Mouse (Mus musculus) heart, postnatal 0 days (tissue): ENCODE results near the gene Gm5269.

Experiments used
- CTCF ChIP-seq: IDR thresholded peaks from 2 replicates; pipeline ENCODE4 v1.5.1; 2016; ENCODE audit warnings: antibody characterized with exemption, control low read depth, low read depth
- EP300 ChIP-seq: IDR thresholded peaks from 2 replicates; pipeline ENCODE4 v1.6.1; 2016; ENCODE audit warnings: antibody characterized with exemption, low read depth

- no peak for TF ChIP-seq CTCF
- no peak for TF ChIP-seq EP300
Observed at GRCm38 (mm10) chr1:45866288-45867018, 23.6 kb downstream of the Gm5269 start.
